Mouse (Mus musculus): ENCODE data around the gene Nuak1.

Gene Nuak1

GRCm38 (mm10) chr10:84345730-84346129 is 94.7 kb downstream of the Nuak1 start:
- no peak for DNase-seq (ENCODE audit: low spot score)

- no peak for DNase-seq (ENCODE audit: low spot score)
Observed at GRCm38 (mm10) chr10:84343536-84343935, 96.9 kb downstream of the Nuak1 start.

DNA sequence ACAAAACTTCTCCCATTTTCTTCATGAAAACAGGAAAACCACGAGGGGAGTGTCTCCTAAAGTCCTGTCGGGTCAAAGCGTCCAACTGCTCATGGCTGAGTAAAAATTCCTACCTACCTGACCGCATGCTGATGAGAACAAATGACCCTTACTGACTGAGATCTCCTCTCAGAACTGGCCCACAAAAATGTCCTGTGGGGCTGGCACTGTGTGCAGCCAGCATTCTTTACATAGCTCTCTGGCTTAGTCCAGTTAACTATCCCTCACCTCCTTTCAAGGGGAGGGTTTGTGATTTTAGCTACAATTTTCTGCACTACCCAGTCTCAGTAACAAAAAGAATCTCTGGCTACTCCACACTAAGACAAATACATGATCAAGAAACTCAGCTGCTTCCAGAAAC is 100.9 kb downstream of the Nuak1 start:
- no peak for DNase-seq (ENCODE audit: low spot score)

DNA sequence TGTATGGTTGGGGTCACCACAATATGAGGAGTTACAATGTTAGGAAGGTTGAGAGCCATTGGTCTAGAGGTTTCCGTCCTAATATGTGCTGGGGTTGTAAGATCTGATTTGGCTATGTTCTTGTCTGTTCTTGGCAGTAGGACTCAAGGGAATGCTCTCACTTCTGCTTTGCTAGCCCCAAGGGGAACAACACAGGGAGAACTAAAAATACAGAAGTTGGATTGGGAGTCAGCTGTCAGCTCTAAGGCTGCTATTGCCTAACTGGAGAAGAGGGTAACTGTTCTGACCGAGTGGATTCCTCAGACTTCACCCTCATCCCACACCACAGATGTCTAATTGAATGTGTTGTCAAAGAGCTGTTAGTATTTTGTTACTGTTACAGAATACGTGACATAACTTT is 101.6 kb downstream of the Nuak1 start:
- no peak for DNase-seq (ENCODE audit: low spot score)

DNA sequence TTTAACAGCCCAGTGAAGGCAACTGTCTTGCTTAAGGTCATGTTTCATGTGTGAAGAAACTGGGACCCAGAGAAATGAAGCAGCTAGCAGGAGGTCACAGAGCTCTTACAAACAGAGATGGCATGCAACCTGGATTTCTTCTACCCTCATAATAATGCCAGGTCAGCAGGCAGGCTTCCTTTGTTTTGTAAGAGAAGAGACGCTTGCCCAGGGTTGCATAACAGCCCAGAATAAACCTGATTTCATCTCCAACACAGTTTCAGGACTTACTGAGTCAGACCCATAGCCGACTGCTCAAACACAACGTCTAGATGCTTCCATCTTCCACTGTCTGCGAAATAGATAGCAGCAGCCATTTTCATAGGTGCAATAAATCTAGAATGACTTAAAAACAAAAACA is 105.0 kb downstream of the Nuak1 start:
- no peak for DNase-seq (ENCODE audit: low spot score)

DNA sequence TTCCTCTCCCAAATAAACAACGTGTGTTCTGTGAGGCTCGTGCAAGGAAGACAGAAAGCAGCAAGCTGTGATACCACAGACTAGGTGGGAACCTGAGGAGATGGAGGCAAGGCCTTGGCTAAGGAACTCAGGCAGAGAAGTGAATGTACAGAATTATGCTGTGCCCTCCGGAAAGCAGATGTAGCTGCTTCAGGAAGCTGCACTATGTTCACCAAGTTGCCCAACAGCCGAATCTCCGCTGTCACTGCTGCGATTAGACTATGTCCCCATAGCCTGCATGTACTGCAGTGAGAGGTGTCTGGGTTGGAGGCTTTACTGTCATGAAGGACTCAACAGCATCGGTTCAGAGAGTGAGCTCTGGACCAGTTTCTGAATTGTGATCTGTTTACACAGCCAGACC is 110.6 kb downstream of the Nuak1 start:
- DNase-seq (ENCODE audit: low spot score): no peak

DNA sequence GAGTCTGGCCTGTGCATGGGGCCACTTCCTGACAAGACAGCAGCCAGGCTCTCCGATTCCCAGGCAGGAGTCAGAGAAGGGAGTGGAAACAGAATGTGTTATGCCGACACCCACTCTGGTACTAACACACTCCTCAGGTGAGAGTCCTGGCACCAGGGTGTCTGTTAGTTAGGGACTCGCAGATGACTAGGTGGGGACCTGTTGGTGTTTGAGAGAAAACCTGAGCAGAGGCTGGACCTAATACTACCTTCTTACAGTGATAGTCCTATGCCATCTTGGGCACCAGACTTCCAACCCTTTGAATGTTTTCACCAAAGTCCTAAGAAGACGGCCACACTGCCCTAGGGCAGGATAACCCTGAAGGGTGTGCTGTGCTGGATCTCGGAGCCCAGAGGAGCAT is 111.1 kb downstream of the Nuak1 start:
- DNase-seq (ENCODE audit: low spot score): no peak

DNA sequence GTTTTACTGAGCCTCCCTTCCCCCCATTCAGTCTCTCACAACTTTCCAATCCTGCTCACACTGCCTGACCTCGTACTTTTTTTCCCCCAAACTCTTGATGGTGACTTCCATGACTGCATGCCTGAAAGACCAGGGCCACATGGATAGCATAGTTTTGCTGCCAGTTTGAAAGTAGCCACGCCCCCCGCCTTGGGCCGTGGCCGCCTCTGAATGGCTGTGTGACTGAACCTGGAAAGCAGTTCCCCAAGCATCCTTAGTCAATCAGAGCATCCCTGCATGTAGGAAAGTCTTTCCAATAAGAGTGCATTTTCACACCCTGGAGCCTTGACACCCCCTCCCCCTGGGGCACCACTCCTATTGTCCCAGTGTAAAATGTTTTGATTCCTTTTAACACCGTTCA is 116.4 kb downstream of the Nuak1 start:
- no peak for DNase-seq (ENCODE audit: low spot score)
